Mouse (Mus musculus) megakaryocyte, embryonic 14.5 days (primary cell): ENCODE results near the gene Bloc1s3.

Source experiments
- FLI1 ChIP-seq: IDR thresholded peaks from 2 replicates; pipeline ENCODE4 v1.6.1; 2012; ENCODE audit warnings: low read length, inconsistent platforms, mixed read lengths
- GATA1 ChIP-seq: IDR thresholded peaks from 3 replicates; pipeline ENCODE4 v1.6.1; 2012; ENCODE audit warnings: mixed read lengths, low read length, inconsistent platforms, borderline replicate concordance

DNA sequence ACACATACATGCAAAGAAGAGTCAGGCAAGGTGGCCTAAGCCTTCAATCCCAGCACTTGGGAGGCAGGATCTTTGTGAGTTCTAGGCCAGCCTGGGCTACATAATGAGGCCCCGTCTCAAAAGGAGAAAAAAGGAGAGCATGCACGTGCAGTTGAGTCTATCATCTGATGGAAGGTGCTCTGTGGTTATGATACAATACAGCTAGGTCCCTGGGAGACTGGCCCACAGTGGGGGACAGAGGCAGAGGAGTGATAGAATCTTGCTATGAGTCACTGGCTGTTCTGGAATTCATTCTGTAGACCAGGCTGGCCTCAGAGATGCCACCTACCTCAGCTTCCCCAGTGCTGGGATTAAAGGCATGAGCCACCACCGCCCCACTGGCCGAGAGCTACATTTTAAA is 45.7 kb downstream of the Bloc1s3 start:
- TF ChIP-seq GATA1 (no peak), FLI1 (no peak)
